Mouse (Mus musculus): ENCODE results near the gene Ceacam19.
"Not testable (repeated sequence)": the region's sequence is repeated elsewhere in the genome, so short reads cannot be mapped to it uniquely, and the experiment has no call there.

Gene Ceacam19

GRCm38 (mm10) chr7:19887849-19888248 is at the start of gene Ceacam19:
TSS of gene Ceacam19 (minus strand) at chr7:19887965.
- DNase-seq (ENCODE audit: low spot score in 2 of 2) = no peak

- DNase-seq (ENCODE audit: low spot score in 2 of 2) = no peak
Observed at GRCm38 (mm10) chr7:19937229-19937821, 49.6 kb upstream of the Ceacam19 start.

GRCm38 (mm10) chr7:19935961-19936360 is 48.2 kb upstream of the Ceacam19 start:
- no peak for DNase-seq (ENCODE audit: low spot score in 2 of 2)

GRCm38 (mm10) chr7:19935171-19935751 is 47.5 kb upstream of the Ceacam19 start:
- DNase-seq (ENCODE audit: low spot score in 2 of 2) = no peak

GRCm38 (mm10) chr7:19932877-19933809 is 45.4 kb upstream of the Ceacam19 start:
- peak; percentile 82 to 85 for DNase-seq (ENCODE audit: low spot score in 2 of 2)

GRCm38 (mm10) chr7:19932133-19932876 is 44.5 kb upstream of the Ceacam19 start:
- DNase-seq (ENCODE audit: low spot score in 2 of 2) = no peak

- not testable (repeated sequence) for DNase-seq (ENCODE audit: low spot score in 2 of 2)
Observed at GRCm38 (mm10) chr7:19930481-19930880, 42.7 kb upstream of the Ceacam19 start.

GRCm38 (mm10) chr7:19928486-19928885 is 40.7 kb upstream of the Ceacam19 start:
- DNase-seq (ENCODE audit: low spot score in 2 of 2) = no peak

GRCm38 (mm10) chr7:19926849-19927480 is 39.2 kb upstream of the Ceacam19 start:
- DNase-seq (ENCODE audit: low spot score in 2 of 2) = no peak

GRCm38 (mm10) chr7:19925376-19925775 is 37.6 kb upstream of the Ceacam19 start:
- DNase-seq (ENCODE audit: low spot score in 2 of 2) = no peak

GRCm38 (mm10) chr7:19923797-19924196 is 36.0 kb upstream of the Ceacam19 start:
- DNase-seq (ENCODE audit: low spot score in 2 of 2) = no peak

GRCm38 (mm10) chr7:19923354-19923753 is 35.6 kb upstream of the Ceacam19 start:
- no peak for DNase-seq (ENCODE audit: low spot score in 2 of 2)

- DNase-seq (ENCODE audit: low spot score in 2 of 2) = peak; percentile 71 to 77
Observed at GRCm38 (mm10) chr7:19920506-19921261, 32.9 kb upstream of the Ceacam19 start, which contains the start of gene Pvr. TSS of gene Pvr (minus strand) at chr7:19921160.

- no peak for DNase-seq (ENCODE audit: low spot score in 2 of 2)
Observed at GRCm38 (mm10) chr7:19920166-19920505, 32.4 kb upstream of the Ceacam19 start.

- no peak for DNase-seq (ENCODE audit: low spot score in 2 of 2)
Observed at GRCm38 (mm10) chr7:19914558-19914957, 26.8 kb upstream of the Ceacam19 start.

- DNase-seq (ENCODE audit: low spot score in 2 of 2) = no peak
Observed at GRCm38 (mm10) chr7:19911695-19912524, 24.1 kb upstream of the Ceacam19 start.

- DNase-seq (ENCODE audit: low spot score in 2 of 2) = no peak
Observed at GRCm38 (mm10) chr7:19911292-19911658, 23.5 kb upstream of the Ceacam19 start.

GRCm38 (mm10) chr7:19910421-19911291 is 22.9 kb upstream of the Ceacam19 start:
- peak; percentile 55 to 61 for DNase-seq (ENCODE audit: low spot score in 2 of 2)

- DNase-seq (ENCODE audit: low spot score in 2 of 2) = no peak
Observed at GRCm38 (mm10) chr7:19889881-19890280, 2.1 kb upstream of the Ceacam19 start.
